Mouse (Mus musculus) stomach, postnatal 0 days (tissue): ENCODE measurements around the gene G3bp1.

Experiments
- CTCF ChIP-seq: IDR thresholded peaks from 2 replicates; pipeline ENCODE4 v1.5.1; 2016; ENCODE audit warnings: antibody characterized with exemption, low read depth, mild to moderate bottlenecking, moderate library complexity
- EP300 ChIP-seq: optimal IDR thresholded peaks from 2 replicates; pipeline ENCODE3; 2016; ENCODE audit warnings: antibody characterized with exemption

- no peak for TF ChIP-seq CTCF
- TF ChIP-seq EP300, result no peak
These were observed 39.5 kb upstream of the G3bp1 start for GRCm38 (mm10) chr11:55429973-55430372.
